Mouse (Mus musculus) erythroid progenitor cell, adult 5-6 weeks (primary cell): Measurements from ENCODE around the gene Efna3. TPM values are rescaled to one million over a fixed set of nuclear protein-coding genes. Genes with fewer than 3 reads are reported as not detected.

Source experiments
- ATAC-seq: replicated peaks from 2 replicates; pipeline ENCODE4 v1.8.0; 2016; ENCODE audit warnings: moderate number of reproducible peaks, mild to moderate bottlenecking, moderate TSS enrichment, inconsistent platforms; ENCODE audit not compliant: poor library complexity, low FRiP score, severe bottlenecking
- total RNA-seq, 2 experiments: library from RNA; stranded (forward) in 1 of 2; stranded (reverse) in 1 of 2; fragments of 150-400 nt in 1 of 2; fragments of 186-747, 209-891 nt in 1 of 2; gene quantifications; 2 replicates each; pipeline versions ENCODE4 v1.2.3 to v1.2.4; 2015 to 2017; ENCODE audit warnings: low replicate concordance in 2 of 2

Gene Efna3
- not detected in 2 replicates for total RNA-seq (2015; ENCODE audit: low replicate concordance)
- total RNA-seq (2017; ENCODE audit: low replicate concordance), result not detected in 2 replicates

GRCm38 (mm10) chr3:89322514-89323165 lies at the start of gene Efna3:
Gene Efna3 (minus strand): TSS chr3:89322965.
- ATAC-seq, result no peak

GRCm38 (mm10) chr3:89367338-89367737 lies 44.6 kb upstream of the Efna3 start:
- ATAC-seq, result no peak

GRCm38 (mm10) chr3:89365486-89366414 lies 43.0 kb upstream of the Efna3 start:
- no peak for ATAC-seq

- ATAC-seq, result no peak
These were observed 42.4 kb upstream of the Efna3 start, which contains the start of gene Dcst1 for GRCm38 (mm10) chr3:89365153-89365485. Gene Dcst1 (minus strand): TSS chr3:89365253.

- no peak for ATAC-seq
These were observed 41.9 kb upstream of the Efna3 start for GRCm38 (mm10) chr3:89364631-89365030.

- ATAC-seq, result no peak
These were observed 38.9 kb upstream of the Efna3 start, which contains the start of gene Dcst2 for GRCm38 (mm10) chr3:89361675-89362074. Gene Dcst2 (plus strand): TSS chr3:89361975.

GRCm38 (mm10) chr3:89360237-89360636 lies 37.5 kb upstream of the Efna3 start:
- ATAC-seq, result no peak

- no peak for ATAC-seq
These were observed 36.9 kb upstream of the Efna3 start for GRCm38 (mm10) chr3:89359630-89360029.

- no peak for ATAC-seq
These were observed 33.3 kb upstream of the Efna3 start for GRCm38 (mm10) chr3:89356029-89356428.

GRCm38 (mm10) chr3:89355512-89355902 lies 32.7 kb upstream of the Efna3 start:
- no peak for ATAC-seq

GRCm38 (mm10) chr3:89354816-89355511 lies 32.2 kb upstream of the Efna3 start:
- no peak for ATAC-seq

- ATAC-seq, result no peak
These were observed 28.5 kb upstream of the Efna3 start for GRCm38 (mm10) chr3:89351271-89351670.

- ATAC-seq, result peak; percentile 61
These were observed 27.2 kb upstream of the Efna3 start, which contains the start of gene Adam15 for GRCm38 (mm10) chr3:89349869-89350501. Gene Adam15 (minus strand): TSS chr3:89349996.

- no peak for ATAC-seq
These were observed 26.4 kb upstream of the Efna3 start for GRCm38 (mm10) chr3:89348911-89349868.

- ATAC-seq, result no peak
These were observed 25.2 kb upstream of the Efna3 start for GRCm38 (mm10) chr3:89347916-89348315.

GRCm38 (mm10) chr3:89346815-89347540 lies 24.2 kb upstream of the Efna3 start:
- ATAC-seq, result no peak

- ATAC-seq, result no peak
These were observed 20.5 kb upstream of the Efna3 start for GRCm38 (mm10) chr3:89343279-89343678.

- ATAC-seq, result no peak
These were observed 19.0 kb upstream of the Efna3 start for GRCm38 (mm10) chr3:89341794-89342193.
